Mouse (Mus musculus) embryonic fibroblast, embryonic 13.5 days (primary cell): ENCODE measurements around the gene Acad11.

ENCODE experiments used
- CTCF ChIP-seq: IDR thresholded peaks from 2 replicates; pipeline ENCODE4 v1.5.1; 2011; ENCODE audit warnings: mild to moderate bottlenecking, control low read depth, low read length, moderate library complexity, borderline replicate concordance; ENCODE audit not compliant: insufficient read depth
- POLR2A ChIP-seq: IDR thresholded peaks from 2 replicates; pipeline ENCODE4 v1.6.1; 2011; ENCODE audit warnings: low read depth, mild to moderate bottlenecking, control low read depth, low read length, moderate library complexity

GRCm38 (mm10) chr9:104070241-104070640 is 7.1 kb downstream of the Acad11 start:
- TF ChIP-seq POLR2A (no peak), CTCF (no peak)
